Comparison of ENCODE assay signal across 9 mouse cellular contexts in the genomic region with DNA sequence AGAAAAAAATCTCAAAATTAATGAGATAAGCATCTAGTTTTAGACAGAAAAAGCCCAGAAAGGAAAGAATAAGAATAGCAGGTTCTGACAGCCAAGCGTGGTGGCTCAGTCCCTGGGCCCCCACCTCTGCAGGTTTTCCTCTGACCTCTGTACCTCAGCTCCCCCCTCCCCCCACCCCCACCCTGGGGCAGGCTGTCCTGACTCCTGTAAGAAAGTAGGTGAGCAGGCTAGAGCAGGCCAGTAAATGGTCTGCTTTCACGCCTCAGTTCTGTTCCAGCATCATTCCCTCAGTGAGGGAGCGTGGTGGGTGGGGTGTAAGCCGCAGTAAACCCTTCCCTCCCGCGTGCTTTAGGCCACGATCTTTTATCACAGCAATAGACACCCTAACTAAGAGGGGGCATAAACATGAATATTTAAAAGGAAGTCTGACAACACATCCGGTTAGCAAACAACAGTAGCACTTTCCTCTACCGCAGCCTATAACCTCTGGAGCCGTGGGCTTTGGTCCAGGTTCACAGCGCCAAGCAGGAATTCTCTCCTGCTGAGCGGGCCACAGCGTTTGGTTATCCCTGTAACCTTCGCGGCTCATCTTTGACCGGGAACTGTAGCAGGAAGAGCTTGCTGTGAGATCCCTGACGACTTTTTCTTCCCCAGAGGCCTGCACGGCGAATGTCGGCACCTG. TPM values are rescaled to one million over a fixed set of nuclear protein-coding genes. Genes with fewer than 3 reads are reported as not detected.
DNase-seq lines count a peak whose midpoint lies in the region; ATAC-seq and TF ChIP-seq lines count a peak whose summit lies in the region.
"Had no signal": no experiment of that assay in that cellular context is flagged by ENCODE, and none has a peak within 500 bp of the region (broad histone marks: within the 10 kb centered on the region; RNA-seq: fewer than 3 reads in every experiment).

No protein-coding gene starts in this region.

- no peaks in the 10 kb centered on the region for H3K4me1 ChIP-seq in heart, postnatal 0 days (ENCODE audit: control insufficient read depth, insufficient read depth)
- peaks cover 23% of the 10 kb centered on the region for H3K4me1 ChIP-seq in heart, embryonic 10.5 days
- H3K4me1 ChIP-seq in ES-E14 (ENCODE audit: control insufficient read depth in 2 of 2, insufficient read depth in 2 of 2, low read length in 2 of 2, poor library complexity in 1 of 2): peaks cover 6 to 28% of the 10 kb centered on the region in 2 experiments; a peak in 3 of 4 replicates
- H3K4me1 ChIP-seq in hindbrain, embryonic 16.5 days (ENCODE audit: control insufficient read depth, insufficient read depth, low read depth, low read length): no peaks in the 10 kb centered on the region
- peaks cover 19% of the 10 kb centered on the region for H3K4me1 ChIP-seq in liver, embryonic 12.5 days

- H3K27me3 ChIP-seq in heart, postnatal 0 days (ENCODE audit: control insufficient read depth, insufficient read depth, low read length): no peaks in the 10 kb centered on the region
- H3K27me3 ChIP-seq in heart, embryonic 10.5 days (ENCODE audit: insufficient read depth, poor library complexity, severe bottlenecking): no peaks in the 10 kb centered on the region
- H3K27me3 ChIP-seq in hindbrain, embryonic 16.5 days (replicated peaks; ENCODE audit: control insufficient read depth, insufficient read depth, low read length): no peaks in the 10 kb centered on the region
- H3K27me3 ChIP-seq in liver, embryonic 12.5 days (replicated peaks): no peaks in the 10 kb centered on the region

- 43% methylated on average over 20 of the region's 20 CpGs for WGBS in heart, postnatal 0 days
- 36% methylated on average over 20 of the region's 20 CpGs for WGBS in heart, embryonic 10.5 days
- 37% methylated on average over 20 of the region's 20 CpGs for WGBS in hindbrain, embryonic 16.5 days
- WGBS in liver, embryonic 12.5 days (ENCODE audit: insufficient replicate concordance): 44% methylated on average over 20 of the region's 20 CpGs

- H3K36me3 ChIP-seq in heart, postnatal 0 days (replicated peaks; ENCODE audit: control insufficient read depth, insufficient read depth, low read length): no peaks in the 10 kb centered on the region
- H3K36me3 ChIP-seq in heart, embryonic 10.5 days: no peaks in the 10 kb centered on the region
- no peaks in the 10 kb centered on the region for H3K36me3 ChIP-seq in ES-E14 (ENCODE audit: control insufficient read depth, insufficient read depth, low read length, poor library complexity, severe bottlenecking)
- no peaks in the 10 kb centered on the region for H3K36me3 ChIP-seq in hindbrain, embryonic 16.5 days (ENCODE audit: control insufficient read depth, insufficient read depth, low read length)
- H3K36me3 ChIP-seq in liver, embryonic 12.5 days: no peaks in the 10 kb centered on the region

- no peak for TF ChIP-seq EP300 in heart, postnatal 0 days (IDR thresholded peaks at IDR 0.05; ENCODE audit: low read depth)

- peak overlapping the region; percentile 48 for H3K4me2 ChIP-seq in heart, postnatal 0 days (ENCODE audit: low read depth, low read length)
- H3K4me2 ChIP-seq in hindbrain, embryonic 16.5 days (ENCODE audit: low read length): peak overlapping the region; percentile 35
- 0 out of 2 replicates have a peak overlapping the region, but pooled peaks have one; percentile 7 for H3K4me2 ChIP-seq in liver, embryonic 12.5 days

- no peaks in the 10 kb centered on the region for H3K9me3 ChIP-seq in heart, postnatal 0 days (replicated peaks; ENCODE audit: control insufficient read depth, low read length)
- no peaks in the 10 kb centered on the region for H3K9me3 ChIP-seq in heart, embryonic 10.5 days
- H3K9me3 ChIP-seq in ES-E14 (ENCODE audit: control insufficient read depth, insufficient read depth, low read depth, low read length): no peaks in the 10 kb centered on the region
- no peaks in the 10 kb centered on the region for H3K9me3 ChIP-seq in hindbrain, embryonic 16.5 days (ENCODE audit: control insufficient read depth, low read length)
- no peaks in the 10 kb centered on the region for H3K9me3 ChIP-seq in liver, embryonic 12.5 days (replicated peaks)

- H3K27ac ChIP-seq in heart, postnatal 0 days (ENCODE audit: low read depth): 0 out of 2 replicates have a peak overlapping the region, but pooled peaks have one; percentile 3
- no peak overlapping the region for H3K27ac ChIP-seq in heart, embryonic 10.5 days
- H3K27ac ChIP-seq in ES-E14 (ENCODE audit: insufficient read depth, low read depth, low read length, poor library complexity, severe bottlenecking): peak overlapping the region; percentile 91
- no peak overlapping the region for H3K27ac ChIP-seq in hindbrain, embryonic 16.5 days (ENCODE audit: low read depth, low read length)
- H3K27ac ChIP-seq in liver, embryonic 12.5 days: peak overlapping the region; percentile 64; the same call in 1 of the 2 replicates

- no peak for ATAC-seq in heart, postnatal 0 days (ENCODE audit: insufficient read depth, low read depth)
- ATAC-seq in hindbrain, embryonic 16.5 days: no peak
- ATAC-seq in liver, embryonic 12.5 days: 0 out of 2 replicates have a peak, but pooled peaks have one; percentile 18
- ATAC-seq in megakaryocyte, adult 5-6 weeks (ENCODE audit: poor library complexity, severe bottlenecking): no peak

- no peak for TF ChIP-seq CTCF in heart, postnatal 0 days (IDR thresholded peaks at IDR 0.05; ENCODE audit: low read depth)

- no peak for DNase-seq in heart, postnatal 0 days (ENCODE audit: low spot score)
- DNase-seq in heart, embryonic 10.5 days (ENCODE audit: low spot score): no peak
- DNase-seq in ES-E14 (ENCODE audit: low read depth, low spot score): no peak
- no peak for DNase-seq in ovary, postnatal 14 days (ENCODE audit: low spot score)
- no peak for DNase-seq in spleen, postnatal 36 days (ENCODE audit: low spot score in 2 of 2)

- H3K4me3 ChIP-seq in heart, postnatal 0 days (ENCODE audit: low read depth, low read length): peak overlapping the region; percentile 7; the same call in 1 of the 2 replicates
- H3K4me3 ChIP-seq in heart, embryonic 10.5 days: no peak overlapping the region
- peak overlapping the region; percentile 31 to 36; a peak in 2 of 4 replicates for H3K4me3 ChIP-seq in ES-E14 (ENCODE audit: insufficient read depth in 1 of 2, low read depth in 1 of 2, low read length in 2 of 2, poor library complexity in 1 of 2, severe bottlenecking in 1 of 2)
- no peak overlapping the region for H3K4me3 ChIP-seq in hindbrain, embryonic 16.5 days (ENCODE audit: low read length)
- no peak overlapping the region for H3K4me3 ChIP-seq in liver, embryonic 12.5 days
- H3K4me3 ChIP-seq: erythroblast, embryonic 14.5 days had no signal

- in situ Hi-C loops in ES-E14 (cut with MboI; ENCODE audit: low sequenced_read_pairs in 2 of 2, unreplicated experiment in 2 of 2): loop anchor here in 1 of 2 experiments (25.0 kb wide), 1 partner anchor 227 kb away; a partner anchor contains a TSS

- H3K9ac ChIP-seq in heart, postnatal 0 days (replicated peaks; ENCODE audit: low read depth, low read length): no peak overlapping the region
- H3K9ac ChIP-seq in ES-E14 (ENCODE audit: insufficient read depth, low read depth, low read length, poor library complexity, severe bottlenecking): peak overlapping the region; percentile 64
- H3K9ac ChIP-seq in hindbrain, embryonic 16.5 days (ENCODE audit: low read depth, low read length): no peak overlapping the region
- H3K9ac ChIP-seq in liver, embryonic 12.5 days: no peak overlapping the region

TF ChIP-seq in ES-E14, 5 proteins besides CTCF, POLR2A, EP300 and RAD21:
- TF ChIP-seq HCFC1 (IDR thresholded peaks at IDR 0.05; ENCODE audit: borderline replicate concordance, insufficient read depth, low read length): no peak
- TF ChIP-seq CHD2 (IDR thresholded peaks at IDR 0.05; ENCODE audit: low read depth, low read length): no peak
- TF ChIP-seq ZC3H11A (IDR thresholded peaks at IDR 0.05; ENCODE audit: borderline replicate concordance, low read depth, low read length): no peak
- TF ChIP-seq MAFK (IDR thresholded peaks at IDR 0.05; ENCODE audit: insufficient read depth, low read depth, low read length): no peak
- no peak for TF ChIP-seq ZNF384 (IDR thresholded peaks at IDR 0.05; ENCODE audit: low read depth, low read length)

RNA-seq across cellular contexts. Expression of a gene that starts 24.8 kb away (rescaled TPM):
- 120 and 152 TPM in 2 replicates for total RNA-seq in heart, postnatal 0 days (2014; rRNA removed; ENCODE audit: low replicate concordance)
- 322 and 333 TPM in 2 replicates for polyA plus RNA-seq in heart, postnatal 0 days (2015; fragmentation: Nextera tagmentation; extraction: Ambion mirVana)
- polyA plus RNA-seq in heart, embryonic 10.5 days (2016; fragmentation: Nextera tagmentation; extraction: Ambion mirVana): 403 and 488 TPM in 2 replicates
- 308 and 393 TPM in 2 replicates for total RNA-seq in ES-E14 (2012; rRNA removed)
- polyA plus RNA-seq in hindbrain, embryonic 16.5 days (2015; fragmentation: Nextera tagmentation; extraction: Ambion mirVana): 390 and 413 TPM in 2 replicates
- 326 and 344 TPM in 2 replicates for polyA plus RNA-seq in liver, embryonic 12.5 days (2016; fragmentation: Nextera tagmentation; extraction: Ambion mirVana)
- 118 and 123 TPM in 2 replicates for total RNA-seq in megakaryocyte, adult 5-6 weeks (2015)
- total RNA-seq in megakaryocyte, adult 5-6 weeks (2017): 153 and 156 TPM in 2 replicates

RNA-seq across cellular contexts. Expression of a gene that starts 24.9 kb away (rescaled TPM):
- 2.0 and 3.5 TPM in 2 replicates for total RNA-seq in heart, postnatal 0 days (2014; rRNA removed; ENCODE audit: low replicate concordance)
- 0.36 and 0.53 TPM in 2 replicates for polyA plus RNA-seq in heart, postnatal 0 days (2015; fragmentation: Nextera tagmentation; extraction: Ambion mirVana)
- 0.16 and 0.51 TPM in 2 replicates for polyA plus RNA-seq in heart, embryonic 10.5 days (2016; fragmentation: Nextera tagmentation; extraction: Ambion mirVana)
- total RNA-seq in ES-E14 (2012; rRNA removed): 0.27 and 0.42 TPM in 2 replicates
- 0.36 and 0.40 TPM in 2 replicates for polyA plus RNA-seq in hindbrain, embryonic 16.5 days (2015; fragmentation: Nextera tagmentation; extraction: Ambion mirVana)
- polyA plus RNA-seq in liver, embryonic 12.5 days (2016; fragmentation: Nextera tagmentation; extraction: Ambion mirVana): 0.12 TPM in 1 of 2 replicates, not detected in the other
- 0.11 and 2.2 TPM in 2 replicates for total RNA-seq in megakaryocyte, adult 5-6 weeks (2015)
- 0.26 and 0.81 TPM in 2 replicates for total RNA-seq in megakaryocyte, adult 5-6 weeks (2017)
- polyA plus RNA-seq: erythroblast, embryonic 14.5 days had no signal

RNA-seq across cellular contexts. Expression of a gene that starts 35.7 kb away (rescaled TPM):
- 16.0 and 33.7 TPM in 2 replicates for total RNA-seq in heart, postnatal 0 days (2014; rRNA removed; ENCODE audit: low replicate concordance)
- 7.4 and 7.9 TPM in 2 replicates for polyA plus RNA-seq in heart, postnatal 0 days (2015; fragmentation: Nextera tagmentation; extraction: Ambion mirVana)
- 15.3 and 25.7 TPM in 2 replicates for polyA plus RNA-seq in heart, embryonic 10.5 days (2016; fragmentation: Nextera tagmentation; extraction: Ambion mirVana)
- 22.8 and 38.0 TPM in 2 replicates for total RNA-seq in ES-E14 (2012; rRNA removed)
- polyA plus RNA-seq in hindbrain, embryonic 16.5 days (2015; fragmentation: Nextera tagmentation; extraction: Ambion mirVana): 27.2 and 32.1 TPM in 2 replicates
- polyA plus RNA-seq in liver, embryonic 12.5 days (2016; fragmentation: Nextera tagmentation; extraction: Ambion mirVana): 14.7 and 14.9 TPM in 2 replicates
- 1.8 and 3.7 TPM in 2 replicates for total RNA-seq in megakaryocyte, adult 5-6 weeks (2015)
- total RNA-seq in megakaryocyte, adult 5-6 weeks (2017): 2.3 and 3.4 TPM in 2 replicates
- polyA plus RNA-seq: erythroblast, embryonic 14.5 days had no signal

Comparison
In these comparisons a context has a peak if more than half of its experiments do, and no peak if none do; other contexts are left out.
1. H3K27ac ChIP-seq: peak in heart, postnatal 0 days (single experiment), ES-E14 (single experiment) and liver, embryonic 12.5 days (single experiment); none in heart, embryonic 10.5 days (single experiment) and hindbrain, embryonic 16.5 days (single experiment).
2. H3K4me3 ChIP-seq: peak in heart, postnatal 0 days (single experiment) and ES-E14 (2 of 2); none in heart, embryonic 10.5 days (single experiment), hindbrain, embryonic 16.5 days (single experiment) and liver, embryonic 12.5 days (single experiment).
3. Peak in every context shown above with its lines, with median percentiles within 50 percentile points of each other: H3K4me2 ChIP-seq.